Mouse (Mus musculus): ENCODE data around the gene Sdf2.

GRCm38 (mm10) chr11:78231518-78231917 is 14.0 kb upstream of the Sdf2 start:
- TF ChIP-seq POLR2A (IDR thresholded peaks at IDR 0.05; ENCODE audit: borderline replicate concordance, extremely low read depth, insufficient read depth, insufficient read length, poor library complexity, severe bottlenecking), result no peak
- no peak for TF ChIP-seq CTCF (IDR thresholded peaks at IDR 0.05; ENCODE audit: borderline replicate concordance, extremely low read depth, insufficient read depth, insufficient read length)
